Mouse (Mus musculus): ENCODE measurements around the gene Tardbp. TPM values are rescaled to one million over a fixed set of nuclear protein-coding genes. Genes with fewer than 3 reads are reported as not detected.

Gene Tardbp
- total and polyA plus RNA-seq, 3 experiments = 176 to 618 (median 341) TPM

DNA sequence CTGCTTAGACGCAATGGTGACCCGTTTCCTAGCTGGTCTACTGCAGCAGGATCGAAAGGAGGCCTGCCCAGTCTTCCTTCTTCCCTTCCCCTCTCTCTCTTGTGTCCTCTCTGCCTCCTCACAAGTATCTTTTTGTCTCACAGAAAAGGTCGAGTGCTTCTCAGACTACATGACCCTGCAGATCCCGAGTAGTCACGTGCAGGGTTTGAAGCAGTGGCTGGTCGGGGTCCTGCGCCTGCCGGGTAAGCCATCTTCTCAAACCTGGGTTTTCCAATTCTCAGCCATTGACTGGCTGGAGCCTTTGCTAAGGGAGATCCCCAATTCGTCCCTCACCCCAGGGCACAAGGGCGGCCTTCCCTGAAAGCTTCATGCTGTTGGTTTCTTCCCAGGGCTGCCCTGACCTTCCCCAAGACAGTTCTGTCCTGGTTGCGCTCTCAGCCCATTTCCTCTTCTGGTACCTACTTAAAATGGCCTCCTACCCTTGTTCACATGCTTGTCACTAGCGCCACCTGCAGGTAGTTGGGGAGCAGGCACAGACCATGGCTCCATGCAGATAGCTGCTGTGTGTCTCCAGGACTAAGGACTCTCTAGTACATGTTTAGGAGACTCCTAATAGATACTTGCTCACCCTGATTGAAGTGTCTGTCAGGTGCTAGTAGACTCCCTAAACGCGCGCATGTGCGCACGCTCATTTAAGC lies 28.0 kb upstream of the Tardbp start:
- Histone ChIP-seq H3K4me1 (ENCODE audit: control insufficient read depth in 1 of 2, insufficient read depth in 2 of 2) (peaks cover 2 to 4% of the 10 kb centered on the region in 2 experiments; a peak in 1 of 4 replicates), H3K36me3 (replicated peaks in 1 of 2; ENCODE audit: control insufficient read depth in 1 of 2, insufficient read depth in 1 of 2, low read length in 1 of 2) (no peaks in the 10 kb centered on the region), H3K9ac (ENCODE audit: insufficient read depth, low read depth) (no peak overlapping the region), H3K27me3 (replicated peaks) (peaks cover 22% of the 10 kb centered on the region), H3K79me2 (replicated peaks; ENCODE audit: control insufficient read depth, extremely low read depth, insufficient read depth, poor library complexity, severe bottlenecking) (no peaks in the 10 kb centered on the region), H3K4me2 (ENCODE audit: insufficient read depth, low read depth, poor library complexity, severe bottlenecking) (no peak overlapping the region), H3K9me3 (replicated peaks; ENCODE audit: low read length) (peaks cover 11% of the 10 kb centered on the region), H3K27ac (ENCODE audit: insufficient read depth, low read depth) (no peak overlapping the region), H3K4me3 (replicated peaks in 1 of 3; ENCODE audit: low read depth in 2 of 3, low read length in 2 of 3, poor library complexity in 1 of 3) (no peak overlapping the region)
- in situ Hi-C loops (cut with MboI; ENCODE audit: low pct_ligation_motif_present, low pct_unique_long_range_greater_than_20kb, low sequenced_read_pairs) = no loop called here
- dilution Hi-C loops (cut with MboI; ENCODE audit: extremely low pct_ligation_motif_present, extremely low pct_unique_long_range_greater_than_20kb, low sequenced_read_pairs) = no loop called here
- TF ChIP-seq CTCF (conservative IDR thresholded peaks at IDR 0.05 in 1 of 2, IDR thresholded peaks at IDR 0.05 in 1 of 2; ENCODE audit: low read depth in 2 of 2, low read length in 2 of 2) (peak; percentile 21 to 61; a peak in 3 of 4 replicates), NRF1 (IDR thresholded peaks at IDR 0.05; ENCODE audit: low read depth, low read length) (no peak), RAD21 (IDR thresholded peaks at IDR 0.05; ENCODE audit: low read depth, low read length) (peak; percentile 50)
- peak; percentile 65 for DNase-seq (ENCODE audit: extremely low read depth)

DNA sequence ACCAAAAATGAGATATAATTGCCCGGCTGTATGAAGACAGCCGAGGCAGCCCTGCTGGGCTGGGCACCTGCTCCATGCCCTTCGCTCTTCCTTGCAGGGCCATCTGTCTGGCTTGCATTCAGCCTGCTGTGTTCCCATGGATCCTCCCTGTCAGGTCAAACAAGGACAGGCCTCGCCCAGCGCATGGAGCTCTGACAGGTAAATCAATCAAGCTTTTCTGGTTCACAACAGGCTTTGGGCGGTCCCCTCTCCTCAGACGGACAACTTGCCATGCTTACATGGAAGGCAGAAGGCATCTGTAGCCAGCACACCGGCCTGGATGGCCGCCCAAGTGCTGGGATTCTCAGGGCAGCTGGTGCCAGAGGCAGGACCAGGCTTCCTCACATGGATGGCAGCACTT lies 24.2 kb upstream of the Tardbp start:
- Histone ChIP-seq H3K27me3 (replicated peaks) (peaks cover 9% of the 10 kb centered on the region), H3K4me1 (ENCODE audit: control insufficient read depth in 1 of 2, insufficient read depth in 2 of 2) (0 out of 4 replicates have a peak, but pooled peaks cover 0 to 2% of the 10 kb centered on the region in 2 experiments), H3K36me3 (replicated peaks in 1 of 2; ENCODE audit: control insufficient read depth in 1 of 2, insufficient read depth in 1 of 2, low read length in 1 of 2) (no peaks in the 10 kb centered on the region), H3K79me2 (replicated peaks; ENCODE audit: control insufficient read depth, extremely low read depth, insufficient read depth, poor library complexity, severe bottlenecking) (no peaks in the 10 kb centered on the region), H3K27ac (ENCODE audit: insufficient read depth, low read depth) (no peak overlapping the region), H3K4me3 (replicated peaks in 1 of 3; ENCODE audit: low read depth in 2 of 3, low read length in 2 of 3, poor library complexity in 1 of 3) (no peak overlapping the region), H3K9ac (ENCODE audit: insufficient read depth, low read depth) (no peak overlapping the region), H3K4me2 (ENCODE audit: insufficient read depth, low read depth, poor library complexity, severe bottlenecking) (no peak overlapping the region), H3K9me3 (replicated peaks; ENCODE audit: low read length) (peaks cover 11% of the 10 kb centered on the region)
- no peak for DNase-seq (ENCODE audit: extremely low read depth)
- TF ChIP-seq CHD1 (IDR thresholded peaks at IDR 0.05; ENCODE audit: low read depth, low read length) (no peak), SMC3 (IDR thresholded peaks at IDR 0.05; ENCODE audit: low read depth, low read length) (no peak), RCOR1 (conservative IDR thresholded peaks at IDR 0.05; ENCODE audit: low read depth, low read length) (no peak), ZC3H11A (IDR thresholded peaks at IDR 0.05; ENCODE audit: low read depth, low read length) (no peak), E2F4 (IDR thresholded peaks at IDR 0.05; ENCODE audit: insufficient replicate concordance, low read depth, low read length) (no peak), RAD21 (IDR thresholded peaks at IDR 0.05; ENCODE audit: low read depth, low read length) (no peak), SIN3A (IDR thresholded peaks at IDR 0.05; ENCODE audit: low read length) (no peak), USF1 (IDR thresholded peaks at IDR 0.05; ENCODE audit: low read depth, low read length) (no peak)
- dilution Hi-C loops (cut with MboI; ENCODE audit: extremely low pct_ligation_motif_present, extremely low pct_unique_long_range_greater_than_20kb, low sequenced_read_pairs) = no loop called here
- in situ Hi-C loops (cut with MboI; ENCODE audit: low pct_ligation_motif_present, low pct_unique_long_range_greater_than_20kb, low sequenced_read_pairs) = no loop called here

DNA sequence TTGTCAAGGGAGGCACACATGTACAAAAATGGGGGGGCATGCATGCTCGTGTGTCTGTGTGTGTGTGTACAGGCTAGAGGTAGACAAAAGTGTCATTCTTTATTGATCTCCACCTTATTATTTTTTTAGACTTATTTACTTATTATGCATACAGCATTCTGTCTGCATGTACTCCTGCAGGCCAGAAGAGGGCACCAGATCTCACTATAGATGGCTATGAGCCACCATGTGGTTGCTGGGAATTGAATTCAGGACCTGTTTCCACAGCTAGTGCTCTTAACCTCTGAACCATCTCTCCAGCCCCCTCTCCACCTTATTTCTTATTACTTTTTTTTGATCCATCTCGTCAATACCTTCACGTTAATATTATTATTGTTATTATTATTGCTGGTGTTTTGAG lies 22.5 kb upstream of the Tardbp start:
- in situ Hi-C loops (cut with MboI; ENCODE audit: low pct_ligation_motif_present, low pct_unique_long_range_greater_than_20kb, low sequenced_read_pairs) = no loop called here
- no peak for DNase-seq (ENCODE audit: extremely low read depth)
- no peak overlapping the region for H3K4me3 ChIP-seq (replicated peaks in 1 of 3; ENCODE audit: low read depth in 2 of 3, low read length in 2 of 3, poor library complexity in 1 of 3)
- TF ChIP-seq MYC (IDR thresholded peaks at IDR 0.05; ENCODE audit: low read depth, low read length) = peak; percentile 76; the same call in 1 of the 2 replicates
- TF ChIP-seq E2F4 (IDR thresholded peaks at IDR 0.05; ENCODE audit: insufficient replicate concordance, low read depth, low read length) = no peak
- peak; percentile 26 to 61; a peak in 2 of 4 replicates for TF ChIP-seq CTCF (conservative IDR thresholded peaks at IDR 0.05 in 1 of 2, IDR thresholded peaks at IDR 0.05 in 1 of 2; ENCODE audit: low read depth in 2 of 2, low read length in 2 of 2)
- peak; percentile 28 for TF ChIP-seq RAD21 (IDR thresholded peaks at IDR 0.05; ENCODE audit: low read depth, low read length)
- H3K79me2 ChIP-seq (replicated peaks; ENCODE audit: control insufficient read depth, extremely low read depth, insufficient read depth, poor library complexity, severe bottlenecking) = no peaks in the 10 kb centered on the region
- H3K4me1 ChIP-seq (ENCODE audit: control insufficient read depth in 1 of 2, insufficient read depth in 2 of 2) = peaks cover 0 to 1% of the 10 kb centered on the region in 2 experiments; a peak in 1 of 4 replicates
- dilution Hi-C loops (cut with MboI; ENCODE audit: extremely low pct_ligation_motif_present, extremely low pct_unique_long_range_greater_than_20kb, low sequenced_read_pairs) = no loop called here
- peaks cover 10% of the 10 kb centered on the region for H3K27me3 ChIP-seq (replicated peaks)
- H3K9ac ChIP-seq (ENCODE audit: insufficient read depth, low read depth) = no peak overlapping the region
- H3K36me3 ChIP-seq (replicated peaks in 1 of 2; ENCODE audit: control insufficient read depth in 1 of 2, insufficient read depth in 1 of 2, low read length in 1 of 2) = no peaks in the 10 kb centered on the region
- H3K9me3 ChIP-seq (replicated peaks; ENCODE audit: low read length) = peaks cover 10% of the 10 kb centered on the region
- H3K4me2 ChIP-seq (ENCODE audit: insufficient read depth, low read depth, poor library complexity, severe bottlenecking) = no peak overlapping the region
- H3K27ac ChIP-seq (ENCODE audit: insufficient read depth, low read depth) = no peak overlapping the region
